Mouse (Mus musculus): ENCODE measurements around the gene Zswim4. TPM values are rescaled to one million over a fixed set of nuclear protein-coding genes. Genes with fewer than 3 reads are reported as not detected.

The Zswim4 gene
- total RNA-seq, 2 experiments from 2014 or later: 6.2 to 6.3 TPM

- no peak for DNase-seq
Observed at GRCm38 (mm10) chr8:84223322-84224029, 13.4 kb downstream of the Zswim4 start.

DNA sequence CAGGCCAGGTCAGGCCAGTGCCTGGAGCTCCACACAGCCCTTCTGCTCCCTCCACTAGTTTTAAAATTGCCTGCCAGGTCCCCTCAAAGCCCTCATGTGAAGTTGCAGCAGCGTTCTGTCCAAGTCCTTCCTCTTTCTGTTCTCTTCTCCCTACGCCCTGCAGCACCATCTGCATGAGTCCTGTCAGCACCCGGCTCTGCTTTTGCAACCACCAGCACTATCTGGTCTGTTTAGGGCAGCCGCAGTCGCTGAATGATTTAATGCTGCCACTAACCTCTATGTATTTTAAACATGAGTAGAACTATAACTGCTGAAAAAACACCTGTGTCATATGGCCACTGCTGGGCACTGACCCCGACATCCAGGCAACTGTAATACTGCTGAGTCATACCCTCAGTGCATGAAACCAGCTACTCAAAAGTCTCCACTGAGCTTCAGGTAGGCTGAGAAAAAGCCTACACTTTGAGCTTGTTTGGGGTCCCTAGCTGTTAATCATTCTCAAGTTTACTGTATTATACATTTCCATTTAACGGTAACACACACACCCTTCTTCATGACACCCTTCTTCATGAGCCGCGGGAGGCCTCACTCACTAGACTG, 14.2 kb downstream of the Zswim4 start:
- DNase-seq: peak; percentile 41

DNA sequence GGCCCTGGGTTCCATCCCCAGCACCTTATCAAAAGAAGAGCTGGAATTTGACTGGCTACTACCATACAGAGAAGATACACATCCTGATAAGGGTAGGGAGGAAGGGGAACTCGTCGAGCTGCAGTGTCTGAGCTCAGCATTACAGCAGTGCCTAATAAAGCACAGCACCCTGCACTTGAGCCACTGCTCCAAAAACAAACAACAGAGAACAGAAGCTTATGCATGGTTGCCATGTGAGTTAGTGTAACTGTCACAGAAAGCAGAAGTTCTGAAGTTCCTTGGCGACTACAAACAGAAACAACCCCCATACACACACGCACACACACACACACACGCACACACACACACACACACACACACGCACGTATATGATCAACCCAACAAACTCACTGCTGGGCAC, 16.8 kb downstream of the Zswim4 start:
- no peak for DNase-seq

DNA sequence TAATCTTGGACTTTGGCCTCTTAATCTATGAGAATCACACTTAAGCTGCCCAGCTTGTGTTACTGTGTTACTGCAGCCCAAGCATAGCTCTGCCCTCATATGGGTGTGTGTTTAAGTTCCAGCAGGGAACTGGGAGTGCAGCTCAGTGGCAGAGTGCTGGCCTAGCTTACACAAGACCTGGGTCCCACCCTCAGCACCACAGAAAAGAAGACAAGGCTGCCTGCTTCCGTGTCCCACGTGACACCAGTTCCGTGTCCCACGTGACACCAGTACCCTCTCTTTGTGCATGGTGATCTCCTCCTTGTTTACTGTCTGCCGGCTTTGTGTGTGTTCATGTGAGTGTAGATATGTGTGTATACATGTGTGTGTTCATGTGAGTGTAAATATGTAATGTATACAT, 18.7 kb downstream of the Zswim4 start:
- DNase-seq: no peak

- no peak for DNase-seq
Observed at GRCm38 (mm10) chr8:84217206-84217605, 19.6 kb downstream of the Zswim4 start.

DNA sequence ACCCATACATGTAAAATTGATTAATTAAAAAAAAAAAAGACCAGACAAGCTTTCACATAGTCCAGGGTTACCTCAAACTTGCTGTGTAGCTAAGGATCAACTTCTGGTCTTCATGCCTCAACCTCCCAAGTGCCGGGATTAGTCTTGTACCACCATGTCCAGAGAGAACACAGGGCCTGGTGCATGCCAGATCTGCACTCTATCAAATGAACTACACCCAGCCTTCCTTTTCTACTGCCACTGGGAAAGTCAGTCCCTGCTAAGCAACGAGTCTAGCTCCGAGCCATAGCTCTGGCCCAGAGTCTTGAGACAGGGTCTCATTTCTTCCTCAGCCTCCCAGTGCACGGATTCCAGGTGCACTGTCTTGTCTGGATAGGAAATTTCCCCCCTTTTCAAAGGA, 23.6 kb downstream of the Zswim4 start:
- DNase-seq: no peak

DNA sequence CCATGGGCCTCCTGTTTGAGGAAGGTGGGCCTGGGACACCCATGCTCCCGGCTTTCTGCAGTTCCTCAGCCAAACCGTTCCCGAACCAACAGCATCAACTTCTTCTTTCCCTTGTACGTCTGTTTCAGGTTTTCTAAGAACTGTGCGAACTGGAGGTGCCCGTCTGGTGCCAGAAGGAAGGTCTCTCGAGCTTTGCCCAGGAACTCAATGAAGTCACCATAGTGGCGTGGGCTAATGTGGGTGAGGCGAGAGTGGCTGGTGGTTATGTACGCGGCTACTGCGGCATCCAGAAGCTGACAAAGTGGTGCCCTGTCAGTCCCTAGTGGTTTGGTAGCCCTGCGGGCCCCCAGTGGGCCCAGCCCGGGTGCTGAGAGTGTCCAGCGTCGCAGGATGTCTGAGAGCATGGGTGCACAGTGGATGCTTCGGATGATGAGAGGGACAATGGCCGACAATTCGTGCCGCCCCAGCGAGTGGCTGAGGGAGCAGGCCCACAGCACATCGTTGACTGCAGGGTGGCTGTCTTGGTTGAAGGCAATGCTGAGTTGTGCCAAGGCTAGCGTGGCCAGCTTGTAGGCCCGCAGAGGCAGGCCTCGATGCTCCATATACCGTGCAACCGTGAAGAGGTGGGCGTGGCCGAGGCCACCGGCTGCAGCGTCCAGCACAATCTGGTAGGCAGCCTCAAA, 24.8 kb downstream of the Zswim4 start:
- DNase-seq: no peak

DNA sequence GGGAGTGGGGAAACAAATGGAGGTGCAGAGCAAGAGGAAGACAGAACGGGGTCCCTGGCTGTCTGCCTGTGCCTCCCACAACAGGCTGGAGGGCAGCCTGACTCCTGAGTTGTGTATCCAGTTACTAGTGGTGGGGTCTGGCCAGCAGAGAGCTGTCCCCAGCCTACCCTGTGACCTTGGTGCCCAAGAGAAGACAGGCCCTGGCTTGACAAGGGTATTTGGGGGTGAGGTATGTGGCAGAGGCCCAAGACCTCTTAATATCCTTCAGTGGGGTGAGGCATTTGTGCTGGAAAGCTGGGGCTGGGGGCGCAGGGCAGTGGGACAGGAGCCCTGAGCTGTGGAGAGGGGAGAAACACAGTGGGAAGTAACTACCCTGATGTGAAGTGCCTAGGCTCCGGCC, 25.7 kb downstream of the Zswim4 start:
- DNase-seq: no peak

DNA sequence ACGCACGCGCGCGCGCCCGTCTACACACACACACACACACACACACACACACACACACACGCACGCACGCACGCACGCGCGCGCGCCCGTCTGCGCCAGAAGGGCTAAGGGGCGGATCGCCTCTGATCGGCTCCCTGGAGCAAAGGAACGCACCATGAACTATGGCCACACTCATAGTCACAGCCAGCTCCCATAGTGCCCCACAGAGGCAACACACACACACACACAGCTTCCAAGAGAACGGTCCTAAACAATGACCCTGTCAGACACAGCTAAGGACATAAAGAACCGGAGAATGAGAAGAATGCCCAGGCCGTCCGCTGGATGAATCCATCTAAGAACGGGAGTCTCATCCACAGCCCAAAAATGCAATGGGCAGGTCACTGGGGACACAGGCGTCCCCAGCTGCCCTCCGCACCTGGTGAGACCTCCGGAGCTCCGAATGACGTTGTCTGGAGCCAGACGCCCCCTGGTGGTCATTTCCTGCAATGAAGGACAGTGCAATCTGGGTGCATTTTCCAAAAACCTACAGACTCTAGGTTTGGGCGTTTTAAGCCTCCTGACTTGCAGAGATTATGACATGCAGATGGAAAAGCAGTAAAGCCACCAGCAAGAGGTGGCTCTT, 26.6 kb downstream of the Zswim4 start:
- peak; percentile 64 for DNase-seq

DNA sequence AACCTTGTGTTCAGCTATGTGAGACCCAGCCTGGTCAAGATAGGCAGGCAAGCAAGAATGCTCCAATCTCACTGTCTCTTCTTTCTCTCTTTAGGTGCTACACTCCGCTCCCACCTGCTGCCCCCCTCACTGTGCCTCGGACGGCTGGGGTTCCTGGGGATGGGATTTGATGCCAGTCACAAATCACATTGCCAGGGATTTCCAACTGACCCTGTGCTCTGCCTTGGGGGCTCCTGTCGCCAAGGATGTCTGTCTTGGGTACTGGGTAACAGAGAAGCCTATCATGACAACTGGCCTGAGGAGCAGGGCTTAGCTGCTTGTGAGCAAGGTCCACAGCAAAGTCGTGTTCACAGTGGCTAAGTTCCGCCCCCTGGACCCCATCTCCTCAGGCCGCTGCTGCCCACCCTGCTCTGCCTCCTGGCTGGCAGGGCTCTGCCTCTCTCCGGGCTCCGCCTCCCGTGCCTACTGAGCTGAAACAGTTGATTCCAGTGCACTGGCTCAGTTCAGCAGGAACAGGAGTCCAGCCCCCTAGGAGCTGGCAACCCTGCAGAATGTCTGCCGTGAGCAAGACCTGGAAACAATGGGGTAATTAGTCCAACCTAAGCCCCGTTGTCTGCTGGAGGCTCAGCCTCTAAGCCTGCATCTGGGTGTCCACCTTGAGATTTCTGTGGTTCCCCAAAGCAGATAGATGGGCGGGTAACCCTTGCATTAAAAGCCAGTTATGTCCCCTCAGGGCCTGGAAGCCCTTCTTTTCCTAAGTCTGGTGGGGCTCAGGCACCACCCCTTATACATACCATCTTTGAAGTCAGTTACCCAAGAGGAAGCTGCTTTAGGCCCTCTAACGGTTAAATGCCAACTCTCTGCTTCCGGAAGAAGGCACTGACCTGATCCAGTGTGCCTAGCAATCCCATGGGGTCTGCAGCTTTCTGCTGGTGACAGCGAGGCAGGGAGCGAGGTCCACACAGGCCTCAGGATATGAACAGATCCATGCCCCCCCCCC, 28.2 kb downstream of the Zswim4 start:
- no peak for DNase-seq

- DNase-seq: peak; percentile 65
Observed at GRCm38 (mm10) chr8:84207811-84208210, 29.0 kb downstream of the Zswim4 start.

DNA sequence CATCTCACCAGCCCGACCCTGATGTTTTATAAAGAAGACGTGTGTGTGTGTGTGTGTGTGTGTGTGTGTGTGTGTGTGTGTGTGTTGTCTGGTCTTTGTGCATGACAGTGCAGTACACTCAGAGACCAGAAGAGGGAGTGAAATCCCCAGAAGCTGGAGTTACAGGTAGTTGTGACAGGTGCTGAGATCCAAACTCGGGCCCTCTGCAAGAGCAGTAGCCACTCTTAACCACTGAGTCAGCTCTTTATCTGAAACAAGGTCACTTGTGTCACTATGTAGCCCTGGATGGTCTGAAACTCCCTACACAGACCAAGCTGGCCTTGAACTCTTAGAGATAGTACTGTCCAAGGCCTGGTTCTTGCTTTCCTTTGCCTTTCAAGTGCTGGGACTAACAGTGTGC, 30.2 kb downstream of the Zswim4 start:
- no peak for DNase-seq

DNA sequence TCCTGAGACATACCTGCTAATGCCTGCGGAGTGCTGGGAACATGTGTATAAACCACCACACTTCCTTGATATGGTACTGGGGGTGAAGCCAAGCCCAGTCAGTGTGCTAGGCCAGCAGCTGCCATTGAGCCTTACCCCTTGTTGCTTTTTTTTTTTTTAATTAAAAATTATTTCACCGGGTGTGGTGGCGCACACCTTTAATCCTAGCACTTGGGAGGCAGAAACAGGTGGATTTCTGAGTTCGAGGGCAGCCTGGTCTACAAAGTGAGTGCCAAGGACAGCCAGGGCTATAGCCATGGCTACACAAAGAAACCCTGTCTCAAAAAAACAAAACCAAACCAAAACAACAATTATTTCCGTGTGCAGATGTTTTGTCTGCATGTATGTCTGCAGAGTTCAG, 31.8 kb downstream of the Zswim4 start:
- no peak for DNase-seq

DNA sequence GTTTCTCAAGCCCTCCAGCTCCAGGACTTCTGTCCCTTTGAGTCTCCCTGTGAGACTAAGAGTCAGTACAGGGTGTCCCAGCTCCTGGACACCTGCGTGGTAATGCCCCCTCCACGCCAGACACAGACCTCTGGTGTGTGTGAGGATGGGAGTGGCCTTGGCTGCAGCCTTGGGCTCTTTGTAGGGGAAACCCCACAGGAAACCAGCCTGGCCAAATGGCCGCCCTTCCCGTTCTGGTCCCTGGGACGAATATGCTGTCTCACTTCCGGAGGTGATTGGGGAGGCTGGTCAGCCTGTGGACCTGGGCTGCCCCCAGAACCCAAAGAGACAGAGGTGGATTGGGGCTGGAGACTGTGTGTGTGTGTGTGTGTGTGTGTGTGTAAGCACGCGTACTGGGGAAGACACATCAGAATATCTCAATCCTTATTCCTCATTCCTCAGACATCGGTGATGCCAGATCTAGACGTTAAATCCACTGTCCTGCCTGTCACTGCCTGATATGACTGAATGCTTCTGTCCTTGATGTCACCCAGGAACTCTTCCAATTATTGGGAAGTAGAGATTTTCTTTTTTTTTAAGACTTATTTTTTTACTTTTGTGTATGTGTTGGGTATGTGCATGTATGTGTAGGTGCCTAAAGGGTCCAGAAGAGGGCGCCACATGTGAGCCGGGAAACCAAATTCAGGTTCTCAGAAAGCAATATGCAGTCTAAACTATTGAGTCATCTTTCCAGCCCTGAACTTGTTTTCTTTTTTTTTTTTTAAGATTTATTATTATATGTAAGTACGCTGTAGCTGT, 32.7 kb downstream of the Zswim4 start:
- peak; percentile 81 for DNase-seq

DNA sequence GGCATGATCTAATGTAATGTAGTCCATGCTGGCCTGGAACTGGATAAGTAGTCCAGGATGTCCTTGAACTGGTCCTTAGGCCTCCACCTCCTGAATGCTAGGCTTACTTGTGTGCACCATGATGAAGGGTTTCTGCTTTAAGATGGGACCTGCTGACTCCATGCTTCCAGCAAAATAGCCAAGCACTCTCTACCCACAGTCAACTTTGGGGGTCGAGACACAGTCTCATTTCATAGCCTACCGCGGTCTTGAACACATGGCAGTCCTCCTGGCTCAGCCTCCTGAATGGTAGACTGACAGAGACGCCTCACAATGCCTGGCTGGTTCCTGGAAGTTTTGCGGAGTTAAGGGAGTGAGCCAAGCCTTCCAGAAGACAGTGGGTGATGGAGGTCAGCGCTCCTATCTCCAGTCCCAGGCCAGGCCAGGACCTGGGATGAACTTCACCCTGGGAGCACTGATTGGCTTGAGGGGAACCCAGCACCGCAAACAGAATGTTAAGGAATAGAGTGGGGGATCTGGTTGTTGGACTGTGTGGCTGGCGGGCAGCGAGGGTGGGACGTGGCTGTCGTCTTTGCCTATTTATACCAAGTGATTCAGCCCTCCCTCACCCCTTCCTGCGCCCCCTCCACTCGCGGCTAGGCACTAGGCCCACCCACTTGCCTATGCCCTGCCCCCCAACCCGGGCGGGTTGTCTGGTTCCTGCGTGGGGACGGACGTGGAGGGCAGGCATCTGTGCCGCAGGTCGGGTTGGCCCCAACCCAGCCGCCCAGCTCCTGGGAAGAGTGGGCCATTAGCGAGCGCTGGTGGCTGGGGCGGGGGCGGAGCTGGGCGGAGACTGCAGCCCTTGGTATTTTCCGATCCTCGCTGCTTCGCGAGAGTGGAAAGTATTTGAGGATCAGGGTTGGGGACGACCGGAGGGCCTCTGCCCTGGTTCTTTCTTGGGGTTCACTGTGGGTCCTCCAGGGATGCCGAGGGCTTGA, 33.6 kb downstream of the Zswim4 start:
- DNase-seq: peak; percentile 90

- DNase-seq: peak; percentile 68
Observed at GRCm38 (mm10) chr8:84202466-84202865, 34.4 kb downstream of the Zswim4 start.

- DNase-seq: peak; percentile 86
Observed at GRCm38 (mm10) chr8:84201545-84202245, 35.2 kb downstream of the Zswim4 start.

DNA sequence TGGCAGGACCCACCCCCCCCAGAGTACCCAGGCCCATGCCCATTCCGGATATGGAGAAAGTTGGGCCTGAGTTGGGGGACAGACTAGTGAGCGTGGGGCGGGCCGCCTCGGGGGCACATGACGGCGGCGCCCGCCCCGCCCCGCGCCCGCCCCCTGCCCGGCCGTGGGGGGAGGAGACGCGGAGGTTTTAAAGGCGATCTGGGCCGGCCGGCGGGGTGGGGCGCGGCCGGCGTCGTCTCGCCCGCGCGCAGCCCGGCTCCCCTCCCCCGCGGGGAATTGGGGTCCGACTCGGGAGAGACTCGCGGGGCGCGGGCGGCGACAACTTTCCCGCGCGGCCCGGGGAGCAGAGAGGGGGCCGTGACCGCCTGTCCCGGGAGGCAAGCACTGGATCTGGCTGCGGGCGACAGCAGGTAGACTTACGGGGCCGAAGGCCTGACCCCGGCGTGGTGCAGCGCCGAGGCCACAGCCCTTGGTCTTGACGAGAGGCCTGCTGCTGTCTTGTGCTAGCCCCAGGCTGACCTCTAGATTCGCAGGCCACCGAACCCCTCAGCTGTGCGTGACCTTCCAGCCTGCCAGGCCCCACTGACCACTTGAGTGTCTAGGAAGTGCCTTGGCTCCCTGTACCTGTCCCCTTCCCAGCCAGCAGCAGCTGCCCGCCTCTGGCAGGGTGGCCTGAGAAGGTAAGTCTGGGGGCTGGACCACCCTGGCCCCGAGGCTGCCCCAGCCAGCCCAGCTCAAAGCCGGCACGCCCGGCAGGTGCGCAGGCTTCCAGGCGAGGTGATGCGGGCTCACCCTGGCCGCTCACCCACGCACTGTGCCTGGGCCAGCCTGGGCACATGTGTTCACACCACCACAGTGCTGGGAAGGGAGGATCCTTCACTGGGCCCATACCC, 36.0 kb downstream of the Zswim4 start:
- peak; percentile 89 for DNase-seq
